Mouse (Mus musculus) frontal cortex, postnatal 10 days (tissue): Measurements from ENCODE around the gene Usp25.

ENCODE experiments used
- DNase-seq, 2 experiments: peaks; one replicate each; pipeline ENCODE4 v3.0.0; 2022; ENCODE audit warnings: low spot score in 2 of 2, mixed read lengths in 1 of 2

Gene Usp25

DNA sequence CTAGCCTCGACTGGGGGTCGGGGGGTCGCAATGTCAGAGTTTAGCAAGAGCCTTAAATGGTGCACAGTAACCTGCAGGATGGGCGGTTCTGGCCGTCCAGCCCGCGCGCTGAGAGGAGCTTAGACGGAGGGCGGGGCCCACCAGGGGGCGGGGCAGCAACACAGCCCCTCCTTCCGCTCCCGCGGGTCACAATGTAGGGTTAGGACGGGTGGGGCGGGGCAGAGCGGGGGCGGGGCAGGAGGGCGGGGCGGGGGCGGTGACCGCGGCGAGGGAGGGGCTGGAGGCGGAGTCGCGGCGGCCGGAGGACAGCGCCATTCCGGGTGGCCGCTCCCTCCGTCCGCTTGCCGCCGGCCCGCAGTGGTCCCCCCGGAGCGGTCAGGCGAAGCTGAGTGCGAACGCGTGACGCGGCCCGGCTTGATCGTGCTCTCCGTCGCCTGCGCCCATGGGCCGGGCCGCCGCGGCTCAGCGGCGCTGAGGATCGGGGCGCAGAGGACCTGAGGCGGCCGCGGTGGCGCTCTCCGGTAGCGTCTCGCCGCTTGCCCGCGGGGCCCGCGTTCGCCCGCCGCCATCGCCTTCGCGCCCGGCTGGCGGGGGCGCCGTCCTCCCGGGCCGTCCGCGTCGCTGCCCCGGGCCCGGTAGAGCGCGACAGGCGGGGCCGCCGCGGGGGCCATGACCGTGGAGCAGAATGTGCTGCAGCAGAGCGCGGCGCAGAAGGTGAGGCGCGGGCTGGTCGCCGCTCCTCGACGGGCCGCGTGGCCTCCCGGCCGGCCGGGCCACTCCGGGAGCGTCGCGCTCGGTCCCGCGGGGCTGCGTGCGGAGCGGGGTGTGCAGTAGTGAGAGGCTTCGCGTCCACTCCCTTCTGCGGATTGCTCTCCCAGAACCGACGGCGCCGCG lies at the start of gene Usp25:
Gene Usp25 (plus strand): TSS at position 280 of the 894 bp plus-strand sequence.
- DNase-seq = peak; percentile 69 to 84

DNA sequence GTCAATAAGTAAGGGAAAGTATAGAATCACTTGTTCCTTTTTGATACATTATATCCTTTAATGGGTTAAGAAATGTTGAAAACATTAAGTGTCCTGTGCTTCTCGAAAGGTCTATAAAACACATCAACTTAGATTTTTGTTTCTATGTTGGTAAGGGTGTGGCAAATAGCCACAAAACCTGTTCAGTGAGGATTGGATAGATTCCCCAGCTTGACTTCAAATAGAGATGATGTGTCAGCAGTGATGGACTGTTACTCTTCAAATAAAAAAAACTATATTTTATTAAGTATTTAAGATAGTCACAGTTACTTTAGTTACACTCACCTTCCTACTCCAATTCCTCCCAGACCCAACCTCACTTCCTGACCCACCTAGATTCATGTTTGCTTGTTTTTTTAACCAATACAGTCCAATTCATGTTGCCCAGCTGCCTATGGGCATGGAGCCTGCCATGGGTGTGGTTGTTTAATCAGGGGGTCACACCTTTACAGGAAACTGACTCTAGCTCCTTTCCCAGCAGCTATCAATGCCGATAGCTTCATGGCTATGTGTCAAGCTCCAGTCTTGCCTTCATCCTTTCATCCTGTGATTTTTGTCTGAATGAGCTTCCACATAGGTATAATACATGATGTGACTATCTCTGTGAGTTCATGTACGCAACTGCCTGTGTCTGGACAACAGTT lies 45.8 kb upstream of the Usp25 start:
- no peak for DNase-seq

DNA sequence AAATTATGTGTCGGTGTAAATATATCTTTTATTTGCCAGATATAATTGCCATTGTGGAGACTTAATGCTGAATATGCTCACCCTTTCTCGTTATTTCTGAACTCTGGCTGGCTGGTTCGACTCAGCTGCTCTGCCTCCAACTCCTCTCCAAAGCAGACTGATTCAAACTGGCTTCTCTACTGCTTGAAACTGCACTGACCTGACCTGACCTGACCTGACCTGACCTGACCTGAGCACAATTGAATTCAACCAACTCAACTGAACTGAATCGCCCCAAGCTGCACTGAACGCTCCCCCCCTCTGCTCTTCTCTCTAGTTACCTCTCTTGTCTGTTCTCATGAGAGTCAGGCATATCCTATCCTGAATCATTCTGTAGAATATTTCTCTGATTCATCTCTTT lies 42.3 kb upstream of the Usp25 start:
- DNase-seq = no peak

DNA sequence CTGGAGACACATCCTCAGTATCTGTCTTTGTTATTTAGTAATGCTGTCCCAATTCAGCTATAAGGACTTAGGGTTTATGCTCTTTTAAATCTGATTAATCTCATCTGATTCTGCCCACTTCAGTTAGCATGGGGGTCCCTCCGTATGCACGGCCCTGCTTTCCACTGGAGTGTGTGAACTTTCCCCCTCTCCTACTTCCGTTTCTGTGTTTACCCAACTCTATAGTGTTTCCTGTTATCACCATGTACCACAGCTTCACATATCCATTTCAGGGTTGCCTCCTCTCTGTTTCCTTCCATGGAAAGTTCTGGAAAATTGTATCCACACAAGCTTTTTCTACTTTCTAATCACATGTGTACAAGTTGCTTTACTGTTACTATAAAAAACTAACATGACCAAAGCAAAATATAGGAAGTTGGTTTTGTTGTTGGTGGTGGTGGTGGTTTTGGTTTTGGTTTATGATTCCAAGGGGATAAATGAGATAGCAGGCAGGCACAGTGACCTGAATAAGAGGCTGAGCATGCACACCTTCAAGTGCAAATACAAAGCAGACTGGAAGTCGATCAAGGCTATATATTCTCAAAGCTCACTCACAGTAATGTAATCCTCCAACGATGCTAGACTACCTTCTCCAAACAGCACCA lies 36.6 kb upstream of the Usp25 start:
- DNase-seq = no peak

GRCm38 (mm10) chr16:76983696-76984095 lies 29.8 kb upstream of the Usp25 start:
- no peak for DNase-seq

GRCm38 (mm10) chr16:76987711-76988110 lies 25.8 kb upstream of the Usp25 start:
- no peak for DNase-seq

GRCm38 (mm10) chr16:77003900-77004299 lies 9.6 kb upstream of the Usp25 start:
- no peak for DNase-seq

- no peak for DNase-seq
These were observed 4.3 kb upstream of the Usp25 start for GRCm38 (mm10) chr16:77009173-77009572.

- no peak for DNase-seq
These were observed 1.1 kb downstream of the Usp25 start for GRCm38 (mm10) chr16:77014321-77015211.

- DNase-seq = no peak
These were observed 2.2 kb downstream of the Usp25 start for GRCm38 (mm10) chr16:77015380-77016346.

DNA sequence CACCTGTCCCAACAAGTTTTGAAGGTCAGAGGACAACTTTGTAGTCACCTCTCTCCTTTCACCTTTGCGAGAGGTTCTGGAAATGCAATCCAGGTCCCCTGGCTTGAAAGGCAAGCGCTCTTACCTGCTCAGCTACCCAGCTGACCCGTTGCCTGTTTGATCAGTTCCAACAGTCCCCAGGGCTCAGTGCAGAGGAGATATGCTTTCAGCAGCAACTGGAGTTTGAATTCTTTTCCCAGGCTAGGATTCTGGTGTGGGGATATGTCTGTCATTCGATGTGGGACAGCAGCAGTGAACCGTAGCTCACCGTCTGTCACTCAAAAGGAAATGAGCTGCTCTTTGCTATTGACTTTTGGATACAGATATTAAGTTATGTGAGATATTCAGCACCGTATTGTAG lies 4.4 kb downstream of the Usp25 start:
- DNase-seq = no peak

- no peak for DNase-seq
These were observed 6.7 kb downstream of the Usp25 start for GRCm38 (mm10) chr16:77020190-77020589.

DNA sequence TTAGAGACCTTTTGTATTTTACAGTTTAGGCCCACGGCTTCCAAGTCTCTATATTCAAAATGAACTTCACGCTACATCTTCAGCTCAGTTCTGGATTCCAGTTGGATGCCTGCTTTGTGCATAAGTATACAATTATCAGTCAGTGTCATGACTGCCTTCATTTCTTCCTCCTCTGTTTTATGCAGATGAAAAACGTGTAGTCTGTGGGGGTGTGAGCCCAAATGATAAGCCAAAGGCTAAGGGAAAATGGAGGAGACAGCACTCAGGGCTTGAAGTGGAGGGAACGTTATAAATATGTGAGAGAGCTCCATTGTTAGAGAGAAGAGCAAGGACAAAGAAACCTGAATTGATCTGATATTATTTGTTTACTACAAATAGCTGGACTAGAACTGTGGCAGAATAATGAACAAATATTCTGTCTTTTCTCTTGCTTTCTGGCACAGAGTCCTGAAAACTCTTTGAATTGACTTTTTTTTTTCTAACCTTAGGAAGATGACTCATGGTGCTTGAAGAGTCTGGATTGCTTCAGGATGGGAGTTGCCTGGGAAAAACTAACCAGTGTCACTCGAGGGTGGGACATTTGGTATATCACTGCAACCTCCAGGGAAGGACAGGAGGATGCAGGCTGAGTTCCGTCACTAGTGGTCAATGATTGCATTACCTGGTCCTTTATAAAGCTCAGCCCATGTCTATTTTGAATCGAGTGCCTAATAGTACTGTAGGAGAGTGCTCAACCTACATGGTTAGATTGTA lies 10.3 kb downstream of the Usp25 start:
- no peak for DNase-seq

GRCm38 (mm10) chr16:77026099-77026498 lies 12.6 kb downstream of the Usp25 start:
- DNase-seq = no peak

GRCm38 (mm10) chr16:77026933-77027332 lies 13.4 kb downstream of the Usp25 start:
- DNase-seq = no peak

DNA sequence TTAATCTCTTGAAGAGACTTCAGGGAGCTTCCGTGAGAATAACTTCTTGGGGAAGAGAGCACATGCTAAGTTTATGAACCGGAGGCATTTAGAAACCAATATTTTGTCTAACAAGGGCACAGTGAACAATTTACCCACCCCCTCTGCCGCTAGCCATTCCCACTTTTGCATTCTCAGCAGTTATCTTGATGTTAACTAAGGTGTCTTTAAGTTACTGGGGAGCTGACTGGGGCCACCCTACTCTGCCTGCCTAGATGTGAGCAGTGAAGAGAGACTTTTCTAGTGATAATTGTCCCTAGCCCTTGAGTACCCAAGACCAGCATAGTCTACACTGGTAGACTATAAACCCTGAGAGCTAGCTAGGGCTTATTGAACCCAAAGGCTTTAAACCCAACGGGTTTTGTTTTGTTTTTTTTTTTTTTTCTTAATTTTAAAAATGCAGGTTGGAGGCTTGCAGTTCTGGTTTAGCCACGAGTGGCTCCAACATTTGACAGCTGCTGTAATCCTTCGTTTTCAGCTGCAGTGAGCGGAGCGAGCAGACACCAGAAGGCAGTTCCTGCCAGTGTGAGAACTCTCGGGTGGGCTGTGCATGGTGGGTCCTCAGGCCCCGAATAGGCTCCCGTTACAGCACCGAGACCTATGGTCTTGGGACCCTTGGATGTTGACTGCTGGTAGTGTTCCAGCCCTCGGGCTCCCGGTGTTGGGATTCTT lies 14.6 kb downstream of the Usp25 start:
- DNase-seq = no peak

- peak; percentile 13 to 24 for DNase-seq
These were observed 15.3 kb downstream of the Usp25 start for GRCm38 (mm10) chr16:77028687-77029417.

- no peak for DNase-seq
These were observed 16.9 kb downstream of the Usp25 start for GRCm38 (mm10) chr16:77030435-77030834.
